Mouse (Mus musculus) bone marrow, adult 2 months (tissue): ENCODE results near the gene Gucy2f. TPM values are rescaled to one million over a fixed set of nuclear protein-coding genes. Genes with fewer than 3 reads are reported as not detected.

Experiments
- H3K27ac ChIP-seq: fragments of 200-500 bp; 2 replicates; pipeline ENCODE4 v1.5.1; 2012; ENCODE audit warnings: low read depth, mild to moderate bottlenecking, control low read depth, inconsistent platforms, low read length; ENCODE audit not compliant: control insufficient read depth, poor library complexity, insufficient read depth
- H3K4me1 ChIP-seq: fragments of 200-500 bp; 2 replicates; pipeline ENCODE4 v1.6.1; 2011; ENCODE audit warnings: low read length; ENCODE audit not compliant: control insufficient read depth, insufficient read depth
- H3K4me3 ChIP-seq: fragments of 200-500 bp; replicated peaks from 2 replicates; pipeline ENCODE3; 2011; ENCODE audit warnings: mild to moderate bottlenecking, low read depth, low read length, control low read depth; ENCODE audit not compliant: control insufficient read depth
- CTCF ChIP-seq: fragments of 200-500 bp; IDR thresholded peaks from 2 replicates; pipeline ENCODE4 v1.5.1; 2011; ENCODE audit warnings: low read length, control low read depth; ENCODE audit not compliant: control insufficient read depth, insufficient read depth
- POLR2A ChIP-seq: fragments of 200-500 bp; IDR thresholded peaks from 2 replicates; pipeline ENCODE4 v1.6.1; 2011; ENCODE audit warnings: low read depth, mild to moderate bottlenecking, control low read depth, low read length, borderline replicate concordance; ENCODE audit not compliant: control insufficient read depth
- WGBS: fragments of 180-500 bp; shearing (Covaris S2); methylation state at CpG from one replicate; pipeline ENCODE4 v1.1.7; 2018; 5-methylcytosine and 5-hydroxymethylcytosine counted together
- polyA plus RNA-seq: library from polyadenylated mRNA; stranded (reverse); fragments of >200 nt; gene quantifications from 2 replicates; pipeline ENCODE4 v1.2.4, GENCODE M21; 2011; ENCODE audit warnings: low replicate concordance; ENCODE audit not compliant: missing spikeins, insufficient read depth, insufficient read length

The Gucy2f gene
- polyA plus RNA-seq, 1 experiment, result not detected

GRCm38 (mm10) chrX:142200295-142200694, 3.6 kb upstream of the Gucy2f start:
- 5% methylated on average over 3 of the region's 3 CpGs for WGBS
- Histone ChIP-seq H3K4me3 (no peak overlapping the region), H3K27ac (no peak overlapping the region), H3K4me1 (no peaks in the 10 kb centered on the region)
- no peak for TF ChIP-seq POLR2A
- peak; percentile 18; the same call in 1 of the 2 replicates for TF ChIP-seq CTCF

GRCm38 (mm10) chrX:142195551-142195950, 1.2 kb downstream of the Gucy2f start:
- H3K27ac ChIP-seq, result no peak overlapping the region
- no peak for TF ChIP-seq POLR2A
- no peak for TF ChIP-seq CTCF
- H3K4me1 ChIP-seq, result no peaks in the 10 kb centered on the region
- WGBS, result 55% methylated on average over 1 of the region's 1 CpGs
- H3K4me3 ChIP-seq, result no peak overlapping the region

DNA sequence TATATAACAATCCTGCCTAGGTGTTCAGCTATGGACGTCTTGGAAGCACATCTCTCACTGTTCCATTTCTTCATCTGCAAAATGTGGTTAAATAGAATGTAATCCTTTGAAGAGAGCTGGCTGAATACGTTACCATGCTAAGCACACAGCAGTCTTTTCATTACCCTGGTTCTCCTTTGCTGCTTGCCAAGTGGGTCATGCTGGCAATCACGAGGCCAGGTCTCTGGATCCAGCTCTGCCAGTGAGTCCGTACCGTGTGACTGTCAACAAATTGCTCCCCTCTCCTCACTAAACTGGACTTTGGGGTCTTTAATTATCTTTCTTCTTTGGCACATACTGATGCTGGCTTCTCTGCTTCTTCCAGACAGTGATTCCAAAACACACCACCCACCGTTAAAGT, 2.3 kb downstream of the Gucy2f start:
- Histone ChIP-seq H3K27ac (no peak overlapping the region), H3K4me1 (no peaks in the 10 kb centered on the region; the same call in 1 of the 2 replicates), H3K4me3 (no peak overlapping the region)
- TF ChIP-seq POLR2A, result no peak
- TF ChIP-seq CTCF, result no peak
- WGBS, result 68% methylated on average over 6 of the region's 6 CpGs

DNA sequence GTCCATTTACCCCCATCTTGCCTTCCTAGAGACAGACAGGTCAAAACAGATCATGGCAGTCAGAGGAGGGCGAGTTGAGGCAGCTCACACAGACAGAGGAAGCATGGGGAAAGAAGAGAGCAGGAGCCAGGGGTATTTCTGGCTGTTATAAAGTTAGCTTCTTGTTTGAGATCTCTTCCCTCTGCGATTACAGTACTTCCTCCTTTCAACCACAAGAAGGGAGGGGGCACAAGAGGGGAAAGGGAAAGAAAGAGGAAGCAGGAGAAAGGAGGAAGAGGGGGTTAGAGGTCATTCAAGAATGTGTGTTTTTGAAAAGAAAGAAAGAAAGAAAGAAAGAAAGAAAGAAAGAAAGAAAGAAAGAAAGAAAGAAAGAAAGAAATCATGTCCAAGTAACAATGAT, 6.4 kb downstream of the Gucy2f start:
- WGBS, result 4% methylated on average over 2 of the region's 2 CpGs
- no peaks in the 10 kb centered on the region; the same call in 1 of the 2 replicates for H3K4me1 ChIP-seq
- no peak for TF ChIP-seq POLR2A
- no peak for TF ChIP-seq CTCF

DNA sequence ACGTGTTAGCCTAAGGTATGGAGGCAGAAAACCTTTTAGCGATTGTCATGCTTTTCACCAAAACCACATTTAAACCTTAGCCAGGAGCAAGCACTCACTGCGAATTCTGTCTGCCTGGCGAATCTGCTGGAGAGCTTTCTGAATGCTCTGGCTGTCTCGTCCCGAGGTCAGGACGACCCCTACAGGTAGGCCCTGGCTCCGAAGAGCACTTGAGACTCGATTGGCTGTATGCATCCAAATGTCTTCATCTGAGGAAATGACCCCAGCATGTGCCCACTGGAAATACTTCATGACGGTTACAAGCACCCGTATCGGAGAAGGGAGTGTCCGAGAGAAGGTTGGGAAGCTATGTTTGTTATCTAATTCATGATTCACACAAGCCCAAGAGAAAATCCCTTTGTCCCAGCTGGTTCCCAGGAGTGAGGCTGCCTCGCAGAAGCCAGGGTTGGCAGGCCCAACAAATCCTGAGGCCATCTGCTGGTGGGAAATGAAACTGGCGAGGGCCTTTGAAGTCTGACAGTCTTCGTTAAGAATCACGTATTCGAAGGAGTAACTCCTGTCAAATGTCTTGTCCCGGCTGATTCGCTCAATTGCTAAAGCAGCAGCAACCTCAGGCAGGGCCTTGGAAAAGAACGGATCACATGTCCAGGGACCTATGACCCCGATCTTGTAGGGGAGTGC, 7.6 kb downstream of the Gucy2f start:
- TF ChIP-seq CTCF, result no peak
- no peak for TF ChIP-seq POLR2A
- Histone ChIP-seq H3K27ac (no peak overlapping the region), H3K4me1 (no peaks in the 10 kb centered on the region; the same call in 1 of the 2 replicates), H3K4me3 (no peak overlapping the region)
- WGBS, result 75% methylated on average over 22 of the region's 22 CpGs

More for the DNA sequence above, 6.4 kb downstream of the Gucy2f start:
- H3K27ac ChIP-seq, result no peak overlapping the region
- no peak overlapping the region for H3K4me3 ChIP-seq

DNA sequence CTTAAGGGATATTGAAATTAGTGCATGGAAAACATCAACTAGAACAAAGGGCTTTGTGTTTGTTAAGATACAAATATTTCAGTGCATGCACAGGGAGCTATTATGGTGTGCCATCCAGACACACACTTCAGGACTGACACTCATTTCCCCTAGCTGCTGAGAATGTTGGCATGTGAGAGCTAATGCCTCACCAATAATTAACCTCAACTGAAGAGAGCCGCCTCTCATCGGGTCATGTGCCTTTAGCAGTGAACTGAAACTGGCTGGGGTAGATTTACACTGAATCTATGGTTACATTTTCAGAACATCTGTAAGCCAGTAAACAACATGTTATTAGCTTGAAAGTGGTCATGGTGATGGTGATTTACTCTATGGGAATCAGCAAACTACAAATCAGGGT, 14.7 kb downstream of the Gucy2f start:
- H3K27ac ChIP-seq, result no peak overlapping the region
- WGBS, result 76% methylated on average over 2 of the region's 2 CpGs

GRCm38 (mm10) chrX:142176981-142177380, 19.8 kb downstream of the Gucy2f start:
- Histone ChIP-seq H3K27ac (no peak overlapping the region), H3K4me3 (no peak overlapping the region), H3K4me1 (no peaks in the 10 kb centered on the region)
- TF ChIP-seq POLR2A (no peak), CTCF (no peak)

More for the DNA sequence above, 14.7 kb downstream of the Gucy2f start:
- H3K4me3 ChIP-seq, result no peak overlapping the region
- H3K4me1 ChIP-seq, result no peaks in the 10 kb centered on the region
- TF ChIP-seq POLR2A, result no peak
- no peak for TF ChIP-seq CTCF

- no peak for TF ChIP-seq CTCF
- TF ChIP-seq POLR2A, result no peak
- no peaks in the 10 kb centered on the region for H3K4me1 ChIP-seq
- H3K4me3 ChIP-seq, result no peak overlapping the region
- H3K27ac ChIP-seq, result no peak overlapping the region
Observed at GRCm38 (mm10) chrX:142115779-142116178, 81.0 kb downstream of the Gucy2f start.

- WGBS, result 79% methylated on average over 6 of the region's 6 CpGs
- Histone ChIP-seq H3K27ac (no peak overlapping the region), H3K4me1 (no peaks in the 10 kb centered on the region), H3K4me3 (no peak overlapping the region)
- TF ChIP-seq POLR2A (no peak), CTCF (no peak)
Observed at GRCm38 (mm10) chrX:142111236-142111635, 85.5 kb downstream of the Gucy2f start.
